Mouse (Mus musculus) liver, embryonic 16.5 days (tissue): ENCODE measurements at regions not wholly inside any gene's neighbourhood (a gene's known extent, or its start where the extent isn't known, plus 50 kb on each side); places are given as distances from the start of the nearest gene placed in this dataset.

ENCODE experiments used
- ATAC-seq: fragments of 200-750 bp; cut with Nextera tagmentation; 2 replicates; pipeline ENCODE4 v1.8.0; 2017; ENCODE audit warnings: low read depth, mild to moderate bottlenecking, moderate number of reproducible peaks, moderate library complexity
- H3K27ac ChIP-seq: fragments of 300-500 bp; sonication (generic); 2 replicates; pipeline ENCODE4 v1.5.1; 2014; ENCODE audit warnings: mild to moderate bottlenecking, low read length
- H3K27me3 ChIP-seq: fragments of 300-500 bp; sonication (generic); 2 replicates; pipeline ENCODE4 v1.6.1; 2014; ENCODE audit warnings: low read depth, low read length, mixed read lengths; ENCODE audit not compliant: control insufficient read depth, insufficient read depth
- H3K36me3 ChIP-seq: fragments of 300-500 bp; sonication (generic); 2 replicates; pipeline ENCODE4 v1.6.1; 2014; ENCODE audit warnings: mild to moderate bottlenecking; ENCODE audit not compliant: control insufficient read depth, insufficient read depth
- H3K4me1 ChIP-seq: fragments of 300-500 bp; sonication (generic); 2 replicates; pipeline ENCODE4 v1.6.1; 2014; ENCODE audit warnings: low read depth, low read length, mixed read lengths; ENCODE audit not compliant: control insufficient read depth
- H3K4me2 ChIP-seq: fragments of 300-500 bp; sonication (generic); 2 replicates; pipeline ENCODE4 v1.6.1; 2014; ENCODE audit warnings: low read depth, low read length, mixed read lengths
- H3K4me3 ChIP-seq: fragments of 300-500 bp; sonication (generic); 2 replicates; pipeline ENCODE4 v1.5.1; 2014; ENCODE audit warnings: low read depth, mild to moderate bottlenecking, low read length
- H3K9ac ChIP-seq: fragments of 300-500 bp; sonication (generic); 2 replicates; pipeline ENCODE4 v1.6.1; 2014; ENCODE audit warnings: low read depth, low read length
- H3K9me3 ChIP-seq: fragments of 300-500 bp; sonication (generic); replicated peaks from 2 replicates; pipeline ENCODE4 v1.6.1; 2016; ENCODE audit warnings: low read length; ENCODE audit not compliant: control insufficient read depth
- WGBS: fragments of 180-500 bp; shearing (Covaris S2); extraction: QIAGEN DNeasy Blood & Tissue Kit; methylation state at CpG from one replicate; pipeline ENCODE4 v1.1.7; 2014; ENCODE audit not compliant: insufficient replicate concordance; 5-methylcytosine and 5-hydroxymethylcytosine counted together

DNA sequence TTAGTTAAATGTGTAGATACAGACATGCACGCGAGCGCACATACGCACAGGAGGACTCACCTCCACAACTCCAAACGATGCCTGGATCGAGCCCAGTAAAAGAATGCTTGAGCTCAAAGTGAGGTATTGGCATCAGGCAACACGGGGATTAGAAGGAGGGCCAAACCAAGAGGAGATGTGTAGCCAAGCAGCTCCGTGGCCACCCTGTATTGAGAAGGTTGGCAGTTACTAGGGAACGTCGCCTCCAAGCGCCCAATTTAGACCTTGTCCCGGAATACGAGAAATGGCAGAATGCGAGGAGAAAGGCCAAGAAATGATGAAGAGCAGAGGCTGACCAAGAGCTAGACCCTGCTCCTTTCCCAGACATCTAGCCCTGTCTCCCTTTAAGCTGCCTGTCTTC is 113.3 kb upstream of the Pkdcc start:
- H3K9me3 ChIP-seq = no peaks in the 10 kb centered on the region
- H3K36me3 ChIP-seq = no peaks in the 10 kb centered on the region
- no peaks in the 10 kb centered on the region for H3K27me3 ChIP-seq
- ATAC-seq = no peak
- 79% methylated on average over 14 of the region's 14 CpGs for WGBS
- no peak overlapping the region for H3K9ac ChIP-seq
- H3K4me1 ChIP-seq = no peaks in the 10 kb centered on the region
- no peak overlapping the region for H3K4me3 ChIP-seq
- H3K4me2 ChIP-seq = no peak overlapping the region
- H3K27ac ChIP-seq = no peak overlapping the region

DNA sequence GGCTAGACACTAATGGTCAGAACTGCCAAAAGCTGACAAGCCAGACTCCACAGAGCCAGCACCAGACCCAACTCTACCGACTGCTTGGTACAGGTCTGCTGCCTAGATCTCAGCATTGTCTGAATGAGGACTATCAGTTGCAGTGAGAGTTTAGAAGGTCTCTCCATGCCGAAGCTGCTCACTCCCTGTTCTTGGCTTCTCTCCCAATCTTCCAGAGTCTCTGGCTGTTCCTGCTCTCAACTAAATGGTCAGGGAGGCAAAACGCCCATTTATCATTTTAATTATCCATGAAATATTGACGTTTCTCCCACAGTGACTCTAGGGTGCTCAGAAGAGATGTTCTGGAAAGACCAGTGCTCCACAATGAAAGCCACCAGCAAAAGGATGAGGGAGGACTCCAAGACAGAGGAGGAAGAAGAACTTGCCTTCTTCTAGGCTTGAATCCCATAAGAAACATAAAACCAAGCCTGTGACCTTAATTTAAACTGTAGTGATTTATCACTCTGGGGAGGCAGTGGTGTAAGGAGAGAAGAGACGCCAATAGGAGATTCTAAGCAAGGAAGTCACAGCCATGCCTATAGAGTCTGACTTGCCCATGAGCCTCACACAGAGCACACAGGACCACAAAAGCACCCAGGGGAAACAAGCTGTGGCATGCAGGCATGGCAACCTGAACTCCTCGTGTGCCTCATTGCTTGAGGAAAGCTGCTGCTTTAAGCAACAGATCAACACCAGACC is 112.2 kb upstream of the Pkdcc start:
- Histone ChIP-seq H3K4me3 (no peak overlapping the region), H3K9me3 (no peaks in the 10 kb centered on the region), H3K36me3 (no peaks in the 10 kb centered on the region), H3K9ac (no peak overlapping the region), H3K4me1 (no peaks in the 10 kb centered on the region), H3K27me3 (no peaks in the 10 kb centered on the region), H3K27ac (no peak overlapping the region), H3K4me2 (no peak overlapping the region)
- WGBS = 52% methylated on average over 6 of the region's 6 CpGs
- ATAC-seq = no peak

- Histone ChIP-seq H3K36me3 (no peaks in the 10 kb centered on the region), H3K9ac (no peak overlapping the region), H3K27me3 (no peaks in the 10 kb centered on the region), H3K4me3 (no peak overlapping the region), H3K4me1 (no peaks in the 10 kb centered on the region), H3K9me3 (no peaks in the 10 kb centered on the region), H3K4me2 (no peak overlapping the region), H3K27ac (no peak overlapping the region)
- no peak for ATAC-seq
- WGBS = 56% methylated on average over 10 of the region's 10 CpGs
These were observed 106.9 kb upstream of the Pkdcc start for GRCm38 (mm10) chr17:83108151-83108550.

DNA sequence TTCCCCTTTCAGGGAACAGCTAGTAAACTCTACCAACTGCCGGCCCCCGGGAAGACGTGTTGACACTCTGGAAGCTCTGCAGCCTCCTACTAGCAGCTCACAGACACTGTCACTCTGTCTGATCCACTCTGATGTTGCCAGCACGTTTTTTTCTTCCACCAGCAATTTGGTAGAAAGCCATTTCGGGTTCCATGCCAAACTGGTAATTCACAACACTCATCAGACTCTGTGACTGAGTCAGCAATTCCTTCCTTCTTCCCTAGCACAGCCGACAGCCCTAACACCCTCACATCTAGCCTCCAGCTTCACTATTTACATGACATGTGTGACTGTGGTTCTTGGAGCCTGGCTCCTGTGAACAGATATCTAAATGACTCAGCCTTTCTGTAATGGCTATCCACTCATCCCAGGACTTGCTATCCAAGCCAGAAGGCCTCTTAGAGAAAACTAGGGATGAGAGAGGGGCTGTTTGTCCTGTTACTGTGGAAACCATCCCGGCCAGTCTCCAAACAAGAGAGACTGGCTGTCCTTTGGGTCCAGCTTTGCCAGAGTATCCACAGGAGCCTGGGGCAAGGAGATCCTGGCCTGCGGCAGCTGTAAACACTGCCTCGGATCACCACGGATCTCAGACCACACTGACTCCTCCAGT is 105.2 kb upstream of the Pkdcc start:
- Histone ChIP-seq H3K27ac (peak overlapping the region; percentile 37; the same call in 1 of the 2 replicates), H3K27me3 (no peaks in the 10 kb centered on the region), H3K4me2 (no peak overlapping the region), H3K4me3 (no peak overlapping the region), H3K4me1 (no peaks in the 10 kb centered on the region), H3K36me3 (no peaks in the 10 kb centered on the region), H3K9me3 (no peaks in the 10 kb centered on the region), H3K9ac (no peak overlapping the region)
- ATAC-seq = no peak
- 38% methylated on average over 10 of the region's 10 CpGs for WGBS

DNA sequence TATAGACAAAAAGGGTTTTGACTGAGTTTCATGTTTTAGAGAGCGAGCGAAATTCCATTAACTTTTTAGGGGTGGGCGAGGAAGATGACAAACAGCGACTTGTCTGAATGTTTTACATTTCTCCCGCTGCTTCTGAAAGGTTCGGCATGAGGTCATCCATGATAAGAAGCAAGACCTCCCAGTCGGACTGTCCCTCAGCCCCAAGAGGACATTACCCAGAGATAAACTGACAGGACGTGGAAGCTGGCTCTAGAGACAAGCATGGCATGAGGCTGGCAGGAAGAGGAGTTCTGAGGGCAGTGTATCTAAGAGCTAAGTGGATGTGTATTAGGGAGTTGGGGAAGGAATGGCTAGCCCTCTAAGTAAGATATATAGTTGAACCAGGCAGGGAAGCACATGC is 104.5 kb upstream of the Pkdcc start:
- Histone ChIP-seq H3K4me2 (no peak overlapping the region), H3K36me3 (no peaks in the 10 kb centered on the region), H3K4me1 (no peaks in the 10 kb centered on the region), H3K4me3 (no peak overlapping the region), H3K27me3 (no peaks in the 10 kb centered on the region), H3K27ac (peak overlapping the region; percentile 37; the same call in 1 of the 2 replicates), H3K9ac (no peak overlapping the region), H3K9me3 (no peaks in the 10 kb centered on the region)
- WGBS = 39% methylated on average over 8 of the region's 8 CpGs
- ATAC-seq = no peak

DNA sequence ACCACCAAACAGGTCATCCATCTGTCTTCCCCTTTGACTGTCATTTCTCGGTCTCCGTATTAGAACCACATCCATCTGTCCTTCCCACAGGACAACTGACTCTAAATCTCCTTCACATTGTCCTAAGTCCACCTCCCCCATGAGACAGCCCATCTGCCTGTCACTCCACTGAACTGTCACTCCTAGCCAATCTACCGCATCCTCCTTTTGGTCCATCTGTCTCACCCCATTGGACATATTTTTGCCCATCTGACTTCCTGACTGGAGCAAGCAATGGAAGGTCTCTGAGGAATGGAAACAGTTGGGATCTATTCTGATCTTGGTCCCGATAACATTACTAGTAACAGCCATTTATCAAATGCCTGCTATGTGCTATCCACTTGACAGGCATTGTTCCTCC is 99.9 kb upstream of the Pkdcc start:
- WGBS = 62% methylated on average over 4 of the region's 4 CpGs

GRCm38 (mm10) chr17:83115832-83116480 is 99.1 kb upstream of the Pkdcc start:
- no peaks in the 10 kb centered on the region for H3K27me3 ChIP-seq
- no peaks in the 10 kb centered on the region for H3K36me3 ChIP-seq
- H3K4me2 ChIP-seq = no peak overlapping the region
- ATAC-seq = no peak; the same call in 1 of the 2 replicates
- H3K9me3 ChIP-seq = no peaks in the 10 kb centered on the region
- no peak overlapping the region for H3K4me3 ChIP-seq
- no peak overlapping the region for H3K27ac ChIP-seq
- 51% methylated on average over 6 of the region's 6 CpGs for WGBS
- no peaks in the 10 kb centered on the region for H3K4me1 ChIP-seq
- no peak overlapping the region for H3K9ac ChIP-seq

More for the DNA sequence above, 99.9 kb upstream of the Pkdcc start:
- H3K4me3 ChIP-seq = no peak overlapping the region
- no peaks in the 10 kb centered on the region for H3K4me1 ChIP-seq
- no peak overlapping the region for H3K9ac ChIP-seq
- no peak overlapping the region for H3K4me2 ChIP-seq
- no peak overlapping the region for H3K27ac ChIP-seq
- H3K36me3 ChIP-seq = no peaks in the 10 kb centered on the region
- H3K27me3 ChIP-seq = no peaks in the 10 kb centered on the region
- no peaks in the 10 kb centered on the region for H3K9me3 ChIP-seq
- no peak for ATAC-seq

DNA sequence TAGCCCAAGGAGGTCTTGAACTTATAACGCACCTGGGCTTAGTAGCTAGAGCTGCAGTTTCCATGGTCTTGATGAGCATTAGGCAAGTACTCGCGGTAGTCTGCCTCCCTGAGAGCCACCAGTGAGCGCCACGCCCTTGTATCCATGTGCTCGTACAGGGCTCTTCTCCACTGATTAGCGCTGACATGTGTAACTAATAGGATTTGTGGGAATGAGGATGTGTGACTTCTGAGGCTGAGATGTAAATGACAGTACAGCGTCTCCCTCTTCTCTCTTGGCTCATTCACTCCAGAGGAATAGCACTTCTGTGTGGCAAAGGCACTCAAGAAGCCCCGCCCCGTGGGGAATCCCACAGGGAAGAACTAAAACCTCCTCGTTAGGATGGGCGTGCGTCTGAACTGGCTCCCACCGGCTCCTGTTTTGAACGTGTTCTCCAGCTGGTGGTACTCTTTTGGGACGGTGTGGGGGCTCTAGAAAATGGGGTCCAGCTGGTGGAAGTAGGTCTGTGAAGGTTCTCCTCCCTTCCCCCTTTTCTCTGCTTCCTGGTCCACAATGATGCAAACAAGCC is 94.3 kb upstream of the Pkdcc start:
- H3K9me3 ChIP-seq = no peaks in the 10 kb centered on the region
- H3K9ac ChIP-seq = no peak overlapping the region
- H3K36me3 ChIP-seq = no peaks in the 10 kb centered on the region
- H3K4me3 ChIP-seq = no peak overlapping the region
- ATAC-seq = no peak
- H3K27me3 ChIP-seq = 0 out of 2 replicates have a peak, but pooled peaks cover 2% of the 10 kb centered on the region
- no peak overlapping the region for H3K4me2 ChIP-seq
- peaks cover 2% of the 10 kb centered on the region; the same call in 1 of the 2 replicates for H3K4me1 ChIP-seq
- 65% methylated on average over 16 of the region's 16 CpGs for WGBS
- no peak overlapping the region for H3K27ac ChIP-seq
